Mouse (Mus musculus): Measurements from ENCODE around the gene Tex2.

DNA sequence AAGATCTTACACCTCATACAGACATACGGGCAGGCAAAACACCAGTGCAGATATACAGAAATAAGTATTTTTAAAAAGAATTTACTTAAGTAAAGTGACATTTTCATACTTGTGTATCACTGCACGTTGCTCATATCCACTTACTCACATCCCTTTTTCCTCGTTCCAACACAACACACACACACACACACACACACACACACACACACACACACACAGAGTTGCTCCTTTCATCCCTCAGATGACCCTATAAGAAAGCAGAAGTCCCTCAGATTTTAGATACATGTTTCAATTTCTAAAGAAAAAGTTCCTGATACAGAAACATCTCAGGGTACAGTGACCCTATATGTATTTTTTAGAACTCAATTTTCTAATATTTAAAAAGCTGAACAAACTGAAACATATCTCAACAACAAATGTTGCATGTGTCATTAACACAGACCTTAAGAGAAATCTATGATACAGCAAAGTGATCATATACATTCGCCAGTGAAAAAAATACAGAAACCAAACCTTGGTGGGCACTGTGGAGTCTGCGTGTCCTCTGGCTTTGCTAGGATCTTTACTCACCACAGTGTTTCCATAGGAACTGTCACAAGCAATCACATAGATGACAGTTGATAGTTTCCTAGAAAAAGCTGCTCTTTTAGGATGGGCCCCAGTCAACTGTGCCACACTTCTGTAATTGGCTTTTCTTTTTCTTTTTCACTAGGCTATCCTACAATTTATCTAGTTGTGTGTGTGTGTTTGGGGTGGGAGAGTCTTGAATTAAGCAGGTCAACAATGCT is 151.9 kb downstream of the Tex2 start:
- TF ChIP-seq POLR2A (IDR thresholded peaks at IDR 0.05; ENCODE audit: borderline replicate concordance, control insufficient read depth, low read depth, low read length) (no peak), CTCF (IDR thresholded peaks at IDR 0.05; ENCODE audit: control insufficient read depth, insufficient read depth, low read length) (no peak)

All from bone marrow, adult 2 months (tissue).